Mouse (Mus musculus) lung, postnatal 0 days (tissue): Measurements from ENCODE around the gene Hmgxb4.

ENCODE experiments used
- CTCF ChIP-seq: IDR thresholded peaks from 2 replicates; pipeline ENCODE4 v1.5.1; 2016; ENCODE audit warnings: antibody characterized with exemption, mild to moderate bottlenecking
- EP300 ChIP-seq: IDR thresholded peaks from 2 replicates; pipeline ENCODE4 v1.6.1; 2016; ENCODE audit warnings: antibody characterized with exemption, mild to moderate bottlenecking, control low read depth

DNA sequence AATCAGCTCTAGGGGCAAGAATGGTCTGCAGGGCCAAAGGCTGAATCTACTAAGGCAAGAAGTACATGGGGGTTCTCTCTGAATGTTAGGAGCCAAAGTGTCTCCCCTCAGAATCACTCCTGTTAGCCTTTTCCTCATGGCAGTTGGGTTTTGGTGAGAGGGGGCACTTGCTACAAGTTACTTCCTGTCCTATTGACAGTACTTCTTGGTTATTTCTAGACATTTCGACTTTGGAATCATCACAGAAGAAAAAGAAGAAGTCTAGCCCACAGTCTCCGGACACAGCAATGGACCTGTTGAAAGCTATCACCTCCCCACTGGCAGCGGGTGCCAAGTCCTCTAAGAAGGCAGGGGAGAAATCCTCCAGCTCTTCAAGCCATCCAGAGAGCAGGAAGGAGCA, 7.3 kb downstream of the Hmgxb4 start:
- TF ChIP-seq CTCF: no peak
- no peak for TF ChIP-seq EP300
